10 mouse cellular contexts compared by ENCODE assay signal in the genomic region with DNA sequence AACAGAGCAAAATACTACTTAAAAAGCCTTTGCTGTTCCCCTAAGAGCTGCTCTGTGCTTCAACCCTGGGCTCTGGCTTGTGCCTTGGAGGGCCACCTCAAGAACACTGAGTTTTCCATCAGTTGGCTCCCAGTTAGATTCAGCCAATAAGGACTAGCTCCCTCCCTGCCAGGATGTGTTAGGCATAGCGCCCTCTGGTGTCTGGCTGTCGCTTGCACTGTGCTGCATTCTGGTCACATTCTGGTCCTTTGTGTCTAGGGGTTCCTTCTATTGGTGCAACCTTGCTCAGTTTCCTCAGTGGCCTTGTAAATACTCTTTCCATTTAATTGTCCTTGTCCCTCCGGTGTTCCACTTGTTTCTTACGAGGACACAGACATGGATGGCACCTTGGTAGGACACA.
A peak's percentile ranks its signal among the peaks of the same experiment; 100 is the strongest.
DNase-seq lines count a peak whose midpoint lies in the region; ATAC-seq and TF ChIP-seq lines count a peak whose summit lies in the region.
"Had no signal": no experiment of that assay in that cellular context is flagged by ENCODE, and none has a peak within 500 bp of the region (broad histone marks: within the 10 kb centered on the region; RNA-seq: fewer than 3 reads in every experiment).

No protein-coding gene starts in this region.

- peak; percentile 62 for TF ChIP-seq CTCF in liver, embryonic 14.5 days (IDR thresholded peaks at IDR 0.05; ENCODE audit: low read depth)

- WGBS in liver, embryonic 14.5 days (ENCODE audit: insufficient replicate concordance), result 45% methylated on average over 4 of the region's 4 CpGs

- H3K4me3 ChIP-seq in liver, embryonic 14.5 days (ENCODE audit: insufficient read depth in 1 of 2, low read depth in 2 of 2, low read length in 2 of 2), result no peak overlapping the region
- H3K4me3 ChIP-seq: liver, embryonic 13.5 days; stomach, embryonic 15.5 days had no signal

- no peaks in the 10 kb centered on the region for H3K36me3 ChIP-seq in liver, embryonic 14.5 days (replicated peaks; ENCODE audit: control insufficient read depth, insufficient read depth, low read depth)
- H3K36me3 ChIP-seq: liver, embryonic 13.5 days; stomach, embryonic 15.5 days had no signal

- no peak for TF ChIP-seq EP300 in liver, embryonic 14.5 days (IDR thresholded peaks at IDR 0.05; ENCODE audit: low read depth)

- H3K9ac ChIP-seq in liver, embryonic 14.5 days (replicated peaks), result no peak overlapping the region
- H3K9ac ChIP-seq: liver, embryonic 13.5 days; stomach, embryonic 15.5 days had no signal

- H3K4me2 ChIP-seq in liver, embryonic 14.5 days (ENCODE audit: low read depth), result no peak overlapping the region
- H3K4me2 ChIP-seq: liver, embryonic 13.5 days; stomach, embryonic 15.5 days had no signal

- intact Hi-C loops in gastrocnemius, postnatal 14 days (cut with DNase I; ENCODE audit: low total_unique reads), result no loop called here

- no peaks in the 10 kb centered on the region for H3K9me3 ChIP-seq in liver, embryonic 14.5 days (ENCODE audit: control insufficient read depth, low read length)
- H3K9me3 ChIP-seq: liver, embryonic 13.5 days; stomach, embryonic 15.5 days had no signal

- no peak overlapping the region for H3K27ac ChIP-seq in liver, embryonic 14.5 days
- H3K27ac ChIP-seq: liver, embryonic 13.5 days; stomach, embryonic 15.5 days had no signal

- peak; percentile 31 to 37 for DNase-seq in adrenal gland, adult 18-20 months (ENCODE audit: low spot score in 2 of 2)
- DNase-seq in adrenal gland, adult 8-10 months, result no peak
- peak; percentile 45 to 49 for DNase-seq in layer of hippocampus, postnatal 10 days (ENCODE audit: low spot score in 2 of 2)
- DNase-seq in layer of hippocampus, postnatal 36 days, result no peak
- DNase-seq in adrenal gland, adult 2 months, result peak; percentile 19
- no peak for DNase-seq in liver, embryonic 14.5 days (ENCODE audit: low read depth in 3 of 3, low spot score in 3 of 3)
- no peak for DNase-seq in gastrocnemius, postnatal 14 days
- DNase-seq: liver, embryonic 13.5 days had no signal

- H3K27me3 ChIP-seq in liver, embryonic 14.5 days (ENCODE audit: control insufficient read depth, insufficient read depth, low read length), result no peaks in the 10 kb centered on the region
- H3K27me3 ChIP-seq: liver, embryonic 13.5 days; stomach, embryonic 15.5 days had no signal

- no peak for ATAC-seq in liver, embryonic 14.5 days (ENCODE audit: insufficient read depth)
- ATAC-seq in erythroblast, adult 5-6 weeks (replicated peaks; ENCODE audit: low FRiP score, poor library complexity, severe bottlenecking), result no peak

- H3K4me1 ChIP-seq in liver, embryonic 14.5 days (replicated peaks; ENCODE audit: control insufficient read depth in 2 of 2, insufficient read depth in 2 of 2, low read length in 1 of 2), result no peaks in the 10 kb centered on the region
- H3K4me1 ChIP-seq: liver, embryonic 13.5 days; stomach, embryonic 15.5 days had no signal

Comparison
In these comparisons a context has a peak if more than half of its experiments do, and no peak if none do; other contexts are left out.
1. DNase-seq: peak in adrenal gland, adult 18-20 months (2 of 2), layer of hippocampus, postnatal 10 days (2 of 2) and adrenal gland, adult 2 months (single experiment); none in adrenal gland, adult 8-10 months (single experiment), layer of hippocampus, postnatal 36 days (0 of 2), liver, embryonic 14.5 days (0 of 3) and gastrocnemius, postnatal 14 days (single experiment).